Mouse (Mus musculus): ENCODE data around the gene 4930452B06Rik. TPM values are rescaled to one million over a fixed set of nuclear protein-coding genes. Genes with fewer than 3 reads are reported as not detected.

4930452B06Rik gene
- total RNA-seq, 4 experiments from 2014 or later = 0.61 to 1.0 (median 0.92) TPM

- DNase-seq = no peak
Measured at GRCm38 (mm10) chr14:8450342-8450741, 215.7 kb downstream of the 4930452B06Rik start.

- no peak for DNase-seq
Measured at GRCm38 (mm10) chr14:8449299-8449698, 216.7 kb downstream of the 4930452B06Rik start.

GRCm38 (mm10) chr14:8447352-8447751 lies 218.7 kb downstream of the 4930452B06Rik start:
- no peak for DNase-seq

GRCm38 (mm10) chr14:8444363-8444762 lies 221.7 kb downstream of the 4930452B06Rik start:
- no peak for DNase-seq

GRCm38 (mm10) chr14:8442691-8443090 lies 223.3 kb downstream of the 4930452B06Rik start:
- no peak for DNase-seq

- DNase-seq = no peak
Measured at GRCm38 (mm10) chr14:8441623-8442022, 224.4 kb downstream of the 4930452B06Rik start.

GRCm38 (mm10) chr14:8430611-8431230 lies 235.3 kb downstream of the 4930452B06Rik start:
- no peak for DNase-seq

GRCm38 (mm10) chr14:8429767-8430166 lies 236.3 kb downstream of the 4930452B06Rik start:
- no peak for DNase-seq

DNA sequence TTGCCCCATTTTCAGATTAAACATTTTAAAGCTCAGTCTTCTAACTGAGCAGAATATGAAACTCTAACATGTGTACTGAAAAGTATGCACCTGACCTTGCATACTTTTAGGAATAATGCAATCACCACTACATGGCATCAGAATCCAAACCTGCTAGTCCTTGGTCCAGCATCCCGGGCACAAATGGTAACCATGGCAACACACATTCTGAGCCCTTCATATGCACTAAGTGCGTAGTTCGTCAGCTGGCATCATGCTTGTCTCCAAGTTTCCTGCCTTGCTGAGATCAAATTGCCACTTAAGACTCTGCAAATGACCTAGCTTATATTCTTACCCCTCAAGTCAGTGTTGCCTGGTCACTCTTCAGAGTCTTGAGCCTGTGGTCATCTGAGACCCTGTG lies 243.2 kb downstream of the 4930452B06Rik start:
- no peak for DNase-seq

GRCm38 (mm10) chr14:8421199-8421787 lies 244.7 kb downstream of the 4930452B06Rik start:
- DNase-seq = no peak

- DNase-seq = no peak
Measured at GRCm38 (mm10) chr14:8418610-8419009, 247.4 kb downstream of the 4930452B06Rik start.

DNA sequence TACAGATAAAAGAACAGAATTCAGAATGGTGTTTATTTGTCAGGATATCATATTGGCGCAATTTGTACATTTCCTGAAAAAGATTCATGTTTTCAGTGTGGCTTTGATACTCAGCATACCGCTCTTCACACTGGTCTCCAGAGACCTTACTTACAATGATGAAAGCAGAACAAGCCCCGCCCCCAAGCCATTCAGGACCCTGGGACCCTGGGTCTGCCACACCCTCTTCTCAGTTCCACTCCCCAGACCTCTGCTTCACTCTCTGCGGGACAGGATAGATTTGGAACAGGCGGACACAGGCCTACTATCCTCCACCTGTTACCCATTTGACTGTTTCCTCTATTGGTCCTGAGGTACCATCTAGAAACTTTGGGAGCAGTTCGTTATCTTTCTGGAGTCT lies 260.1 kb downstream of the 4930452B06Rik start:
- no peak for DNase-seq

DNA sequence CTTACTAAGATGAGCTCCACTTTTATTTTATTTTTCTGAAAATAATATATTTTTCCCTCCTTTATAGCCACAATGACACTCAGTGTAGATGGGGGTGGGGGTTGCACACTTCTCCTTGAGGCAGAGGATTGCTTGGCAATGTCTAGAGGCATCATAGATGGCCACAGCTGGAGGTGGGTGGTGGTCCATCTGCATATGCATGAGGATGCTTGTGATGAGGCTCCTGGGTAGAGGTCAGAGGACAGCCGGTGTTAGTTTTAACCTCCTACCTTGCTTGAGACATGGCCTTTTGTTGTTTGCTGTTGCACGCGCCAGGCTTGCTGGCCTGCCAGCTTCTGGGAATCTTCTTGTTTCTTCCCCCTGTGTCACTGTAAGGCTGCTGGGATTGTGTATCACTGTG lies 262.7 kb downstream of the 4930452B06Rik start:
- no peak for DNase-seq

GRCm38 (mm10) chr14:8398507-8398906 lies 267.5 kb downstream of the 4930452B06Rik start:
- no peak for DNase-seq

DNA sequence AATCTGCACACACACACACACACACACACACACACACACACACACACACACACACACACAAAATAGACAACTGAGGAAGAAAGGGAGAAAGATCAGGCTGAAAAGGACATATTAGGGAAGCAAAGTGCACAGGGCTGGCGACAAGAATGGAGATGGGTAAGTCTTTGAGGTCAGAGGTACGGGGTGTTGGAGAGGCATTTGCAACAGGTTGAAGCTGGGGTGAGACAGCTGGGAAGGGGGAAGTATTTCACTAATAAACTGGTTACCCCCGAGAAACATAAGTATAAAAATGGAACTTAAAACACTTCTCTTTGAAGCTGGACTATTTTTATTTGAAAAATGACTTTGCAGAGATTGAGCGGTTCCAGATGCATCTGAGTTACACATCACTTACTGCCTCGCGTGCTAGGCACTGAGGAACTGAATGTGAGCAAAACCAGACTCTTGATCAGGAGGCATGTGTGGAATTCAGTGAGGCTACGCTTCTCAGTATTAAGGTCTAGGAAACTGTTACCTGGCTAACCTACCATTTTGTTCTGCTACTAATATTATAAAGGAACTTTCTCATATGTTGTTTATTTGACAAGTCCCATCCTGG lies 270.3 kb downstream of the 4930452B06Rik start:
- DNase-seq = no peak

- DNase-seq = no peak
Measured at GRCm38 (mm10) chr14:8392181-8392825, 273.7 kb downstream of the 4930452B06Rik start.
